Mouse (Mus musculus): Measurements from ENCODE around the gene Tas2r138. TPM values are rescaled to one million over a fixed set of nuclear protein-coding genes. Genes with fewer than 3 reads are reported as not detected.
"Not testable (repeated sequence)": the region's sequence is repeated elsewhere in the genome, so short reads cannot be mapped to it uniquely, and the experiment has no call there.

Gene Tas2r138
- polyA plus RNA-seq, 1 experiment from 2014 or later: not detected

GRCm38 (mm10) chr6:40598546-40598945 lies 14.6 kb downstream of the Tas2r138 start:
- not testable (repeated sequence) for H3K4me3 ChIP-seq, H3K27ac ChIP-seq
- WGBS: 29% methylated on average over 4 of the region's 4 CpGs

GRCm38 (mm10) chr6:40594804-40595550 lies 18.1 kb downstream of the Tas2r138 start:
- Histone ChIP-seq H3K36me3 (no peaks in the 10 kb centered on the region), H3K27me3 (ENCODE audit: low read depth, poor library complexity, severe bottlenecking) (no peaks in the 10 kb centered on the region), H3K4me1 (no peaks in the 10 kb centered on the region), H3K27ac (no peak overlapping the region), H3K9me3 (replicated peaks) (no peaks in the 10 kb centered on the region), H3K4me3 (no peak overlapping the region)
- DNase-seq (ENCODE audit: low spot score): no peak
- 77% methylated on average over 3 of the region's 3 CpGs for WGBS

More at GRCm38 (mm10) chr6:40598546-40598945, 14.6 kb downstream of the Tas2r138 start:
- not testable (repeated sequence) for H3K36me3 ChIP-seq; H3K9me3 ChIP-seq (replicated peaks); H3K4me1 ChIP-seq; DNase-seq (ENCODE audit: low spot score); H3K27me3 ChIP-seq (ENCODE audit: low read depth, poor library complexity, severe bottlenecking)

- 95% methylated on average over 2 of the region's 2 CpGs for WGBS
These were observed 24.8 kb downstream of the Tas2r138 start for GRCm38 (mm10) chr6:40588346-40588745.

DNA sequence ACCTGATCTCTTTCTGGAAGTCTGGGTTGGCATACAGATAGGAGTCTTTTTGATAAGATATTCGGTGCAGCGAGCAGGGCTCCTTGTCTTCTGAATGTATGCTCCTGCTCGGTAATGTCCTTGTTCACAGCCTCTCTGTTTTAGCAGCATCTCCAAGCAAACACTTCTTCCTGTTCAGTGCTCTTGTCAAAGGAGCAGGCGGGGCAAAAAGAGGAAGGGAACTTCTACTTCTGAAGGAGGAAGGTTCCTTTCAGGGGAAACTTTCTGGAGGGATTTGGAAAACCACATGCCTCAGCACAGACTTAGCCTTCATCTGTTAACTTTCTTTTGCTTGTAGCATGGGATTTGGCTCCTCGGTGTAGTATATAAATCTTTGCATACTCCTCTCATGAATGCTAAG lies 27.5 kb downstream of the Tas2r138 start, which contains the start of gene Clec5a:
TSS of gene Clec5a (minus strand) at position 177 of the 400 bp plus-strand sequence.
- WGBS: 86% methylated on average over 5 of the region's 5 CpGs
- H3K36me3 ChIP-seq: no peaks in the 10 kb centered on the region
- DNase-seq (ENCODE audit: low spot score): no peak

More at GRCm38 (mm10) chr6:40588346-40588745, 24.8 kb downstream of the Tas2r138 start:
- no peak for DNase-seq (ENCODE audit: low spot score)
- H3K4me3 ChIP-seq: no peak overlapping the region
- H3K36me3 ChIP-seq: no peaks in the 10 kb centered on the region
- no peaks in the 10 kb centered on the region for H3K27me3 ChIP-seq (ENCODE audit: low read depth, poor library complexity, severe bottlenecking)
- no peak overlapping the region for H3K27ac ChIP-seq
- H3K4me1 ChIP-seq: no peaks in the 10 kb centered on the region
- H3K9me3 ChIP-seq (replicated peaks): no peaks in the 10 kb centered on the region

DNA sequence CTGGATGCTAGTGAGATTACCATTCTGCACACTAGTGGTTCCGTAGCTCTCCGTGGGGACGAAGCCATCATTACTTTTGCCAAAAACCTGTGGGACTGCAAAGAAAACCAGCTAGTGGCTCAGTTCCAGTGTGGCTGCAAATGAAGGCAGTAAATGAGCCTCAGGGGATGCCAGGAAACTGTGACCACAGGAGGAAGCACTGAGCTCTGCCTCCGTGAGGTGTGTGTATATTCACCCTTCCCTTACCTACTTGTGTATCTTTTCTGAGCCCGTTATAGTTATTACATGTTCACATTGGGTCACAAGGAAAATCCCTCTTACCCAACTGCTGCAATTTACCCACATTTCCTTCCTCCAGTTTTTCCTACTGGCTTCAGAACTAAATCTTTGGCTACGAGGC lies 28.8 kb downstream of the Tas2r138 start:
- no peak overlapping the region for H3K4me3 ChIP-seq
- WGBS: 90% methylated on average over 6 of the region's 6 CpGs
- no peaks in the 10 kb centered on the region for H3K36me3 ChIP-seq
- no peak overlapping the region for H3K27ac ChIP-seq
- H3K27me3 ChIP-seq (ENCODE audit: low read depth, poor library complexity, severe bottlenecking): no peaks in the 10 kb centered on the region
- H3K9me3 ChIP-seq (replicated peaks): no peaks in the 10 kb centered on the region
- no peaks in the 10 kb centered on the region for H3K4me1 ChIP-seq
- DNase-seq (ENCODE audit: low spot score): no peak

More for the DNA sequence above, 27.5 kb downstream of the Tas2r138 start, which contains the start of gene Clec5a:
- H3K4me1 ChIP-seq: no peaks in the 10 kb centered on the region
- no peak within 1 kb of the TSS for H3K4me3 ChIP-seq
- H3K9me3 ChIP-seq (replicated peaks): no peaks in the 10 kb centered on the region
- H3K27me3 ChIP-seq (ENCODE audit: low read depth, poor library complexity, severe bottlenecking): no peaks in the 10 kb centered on the region
- H3K27ac ChIP-seq: no peak within 1 kb of the TSS

DNA sequence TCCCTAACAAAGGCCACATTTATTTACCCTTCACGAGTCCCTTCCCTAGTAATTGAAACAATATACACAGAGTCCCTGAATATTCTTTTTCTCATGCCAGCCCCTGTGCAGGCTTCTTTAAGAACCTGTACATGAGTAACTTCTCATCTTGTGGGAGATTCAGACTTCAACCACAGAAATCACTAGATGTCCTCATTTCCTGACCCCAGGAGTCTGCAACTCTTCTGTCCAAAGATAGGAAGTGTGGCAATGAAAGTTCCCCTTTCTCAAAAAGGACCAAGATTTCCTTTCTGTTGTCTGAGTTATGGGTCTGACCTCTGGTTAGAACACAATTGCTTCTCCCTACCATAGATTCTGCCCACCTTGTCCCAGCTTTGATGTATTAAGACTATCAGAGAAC lies 36.8 kb downstream of the Tas2r138 start:
- no peaks in the 10 kb centered on the region for H3K9me3 ChIP-seq (replicated peaks)
- no peaks in the 10 kb centered on the region for H3K36me3 ChIP-seq
- no peak overlapping the region for H3K27ac ChIP-seq
- no peaks in the 10 kb centered on the region for H3K27me3 ChIP-seq (ENCODE audit: low read depth, poor library complexity, severe bottlenecking)
- 86% methylated on average over 1 of the region's 1 CpGs for WGBS
- DNase-seq (ENCODE audit: low spot score): no peak
- H3K4me1 ChIP-seq: no peaks in the 10 kb centered on the region
- no peak overlapping the region for H3K4me3 ChIP-seq

GRCm38 (mm10) chr6:40573618-40574017 lies 39.5 kb downstream of the Tas2r138 start:
- Histone ChIP-seq H3K36me3 (no peaks in the 10 kb centered on the region), H3K9me3 (replicated peaks) (no peaks in the 10 kb centered on the region), H3K4me3 (no peak overlapping the region), H3K27me3 (ENCODE audit: low read depth, poor library complexity, severe bottlenecking) (no peaks in the 10 kb centered on the region), H3K27ac (no peak overlapping the region), H3K4me1 (no peaks in the 10 kb centered on the region)
- DNase-seq (ENCODE audit: low spot score): no peak
- WGBS: 79% methylated on average over 3 of the region's 3 CpGs

- Histone ChIP-seq H3K9me3 (replicated peaks) (no peaks in the 10 kb centered on the region), H3K27ac (no peak within 1 kb of the TSS), H3K27me3 (ENCODE audit: low read depth, poor library complexity, severe bottlenecking) (no peaks in the 10 kb centered on the region), H3K4me3 (no peak within 1 kb of the TSS), H3K36me3 (no peaks in the 10 kb centered on the region), H3K4me1 (no peaks in the 10 kb centered on the region)
- no peak for DNase-seq (ENCODE audit: low spot score)
- whole genome bisulfite sequencing: 93% methylated on average over 3 of the region's 3 CpGs
These were observed 43.9 kb downstream of the Tas2r138 start, which contains the start of gene Olfr460 for GRCm38 (mm10) chr6:40569187-40569586. Olfr460 (plus strand) TSS chr6:40569487.

Other genes starting within 250 kb of the Tas2r138 start
- 12.6 and 13.8 TPM in 2 replicates for gene E330009J07Rik, start 177.2 kb downstream of the Tas2r138 start, polyA plus RNA-seq (2016; fragmentation: Nextera tagmentation; extraction: Ambion mirVana)
- 0.18 and 0.26 TPM in 2 replicates for gene Wee2, start 174.2 kb downstream of the Tas2r138 start, polyA plus RNA-seq (2016; fragmentation: Nextera tagmentation; extraction: Ambion mirVana)
- gene Ssbp1, start 142.0 kb downstream of the Tas2r138 start, polyA plus RNA-seq (2016; fragmentation: Nextera tagmentation; extraction: Ambion mirVana): 212 and 220 TPM in 2 replicates
- not detected in 2 replicates for gene Tas2r137, start 122.1 kb downstream of the Tas2r138 start, polyA plus RNA-seq (2016; fragmentation: Nextera tagmentation; extraction: Ambion mirVana)
- gene Tas2r108, start 119.8 kb downstream of the Tas2r138 start, polyA plus RNA-seq (2016; fragmentation: Nextera tagmentation; extraction: Ambion mirVana): not detected in 2 replicates
- not detected in 2 replicates for gene Prss37, start 93.8 kb downstream of the Tas2r138 start, polyA plus RNA-seq (2016; fragmentation: Nextera tagmentation; extraction: Ambion mirVana)
- 0.04 and 0.19 TPM in 2 replicates for gene Olfr461, start 58.3 kb downstream of the Tas2r138 start, polyA plus RNA-seq (2016; fragmentation: Nextera tagmentation; extraction: Ambion mirVana)
- gene Olfr460, start 43.8 kb downstream of the Tas2r138 start, polyA plus RNA-seq (2016; fragmentation: Nextera tagmentation; extraction: Ambion mirVana): not detected in 2 replicates
- gene Clec5a, start 27.5 kb downstream of the Tas2r138 start, polyA plus RNA-seq (2016; fragmentation: Nextera tagmentation; extraction: Ambion mirVana): 0.38 and 0.54 TPM in 2 replicates
- gene Mgam, start 15.5 kb upstream of the Tas2r138 start, polyA plus RNA-seq (2016; fragmentation: Nextera tagmentation; extraction: Ambion mirVana): 0.08 and 0.15 TPM in 2 replicates

Measured in limb, embryonic 10.5 days (tissue).